Mouse (Mus musculus): ENCODE measurements around the gene Frmpd4. TPM values are rescaled to one million over a fixed set of nuclear protein-coding genes. Genes with fewer than 3 reads are reported as not detected.

Frmpd4 gene
- total RNA-seq, 2 experiments from 2014 or later: not detected

GRCm38 (mm10) chrX:168124043-168124442 is 453.0 kb downstream of the Frmpd4 start:
- DNase-seq: no peak

DNA sequence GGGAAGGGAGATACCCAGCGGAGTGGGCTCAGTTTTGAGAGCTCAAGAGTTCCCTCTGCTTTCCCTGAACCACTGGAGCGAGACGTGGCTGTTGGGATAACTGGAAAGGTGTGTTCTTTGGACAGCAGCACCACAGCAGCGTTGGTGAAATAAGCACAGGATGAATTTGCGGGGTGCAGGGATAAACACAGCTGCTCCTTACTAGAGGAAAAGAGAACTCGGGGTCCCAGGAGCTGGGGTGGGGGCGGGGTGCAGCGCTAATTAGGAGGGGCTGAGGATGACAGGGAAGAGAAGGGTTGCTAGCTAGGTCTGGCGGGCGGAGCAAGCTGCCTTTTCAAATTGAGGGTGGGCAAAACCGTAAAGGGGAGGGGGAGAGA is 453.5 kb downstream of the Frmpd4 start:
- no peak for DNase-seq

GRCm38 (mm10) chrX:168122806-168123588 is 454.0 kb downstream of the Frmpd4 start:
- DNase-seq: no peak

DNA sequence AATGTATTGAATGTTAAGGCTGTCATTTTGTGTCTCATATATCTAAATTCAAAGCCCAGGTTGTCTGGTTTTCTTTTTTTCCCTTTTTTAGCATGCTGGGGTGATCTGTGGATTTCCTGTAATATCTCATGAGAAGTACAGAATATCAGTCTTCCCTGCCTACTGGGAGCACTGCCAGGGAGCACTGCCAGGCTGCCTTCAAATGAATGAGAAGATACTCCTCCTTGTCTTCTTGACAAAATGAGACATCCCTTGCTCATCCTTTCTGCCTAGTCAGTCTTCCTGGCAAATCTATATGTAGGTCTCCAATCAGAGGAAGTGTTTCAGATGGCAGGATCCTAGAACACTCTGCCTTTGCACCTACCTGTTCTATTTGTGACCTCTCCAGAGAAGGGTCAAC is 535.4 kb downstream of the Frmpd4 start:
- DNase-seq: no peak

- no peak for DNase-seq
These were observed 556.4 kb downstream of the Frmpd4 start for GRCm38 (mm10) chrX:168020574-168021145.

- DNase-seq: no peak
These were observed 559.2 kb downstream of the Frmpd4 start for GRCm38 (mm10) chrX:168017792-168018191.

GRCm38 (mm10) chrX:167984835-167985234 is 592.2 kb downstream of the Frmpd4 start:
- DNase-seq: no peak

DNA sequence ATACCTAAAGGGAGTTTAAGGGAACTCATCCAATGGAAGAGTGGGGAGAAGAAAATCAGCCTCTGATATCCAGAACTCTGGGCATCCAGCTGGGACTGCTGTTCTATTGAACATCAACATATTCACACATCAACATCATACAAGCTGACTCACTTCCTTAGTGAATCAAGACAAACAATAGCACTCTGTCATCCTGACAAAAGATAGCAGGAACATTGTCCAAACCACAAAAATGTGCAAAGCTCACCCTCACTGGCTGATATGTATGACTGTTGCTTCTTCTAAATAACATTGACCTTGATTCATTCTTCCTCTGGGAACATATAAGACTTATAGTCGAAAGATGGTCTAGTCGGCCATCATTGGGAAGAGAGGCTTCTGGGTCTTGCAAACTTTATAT is 625.8 kb downstream of the Frmpd4 start:
- DNase-seq: no peak

DNA sequence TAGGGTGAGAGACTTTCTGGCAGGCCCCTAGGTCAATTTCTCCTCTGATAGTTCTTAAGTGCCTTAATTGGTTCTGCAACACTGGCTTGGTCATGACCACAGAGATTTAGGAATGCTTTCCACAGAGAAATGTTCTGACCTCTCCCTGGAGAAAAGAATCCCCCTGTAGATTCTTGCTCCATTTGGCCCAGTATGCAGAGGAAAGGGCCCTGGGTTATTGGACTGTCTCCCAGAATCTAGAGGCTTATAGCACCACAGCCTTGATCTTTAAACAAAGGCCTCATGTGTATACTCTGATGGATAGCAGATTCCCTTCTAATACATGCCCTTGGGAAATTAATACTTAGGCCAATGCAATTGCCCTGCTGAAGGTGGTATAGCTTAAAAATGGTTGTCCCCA is 667.5 kb downstream of the Frmpd4 start:
- DNase-seq: no peak

DNA sequence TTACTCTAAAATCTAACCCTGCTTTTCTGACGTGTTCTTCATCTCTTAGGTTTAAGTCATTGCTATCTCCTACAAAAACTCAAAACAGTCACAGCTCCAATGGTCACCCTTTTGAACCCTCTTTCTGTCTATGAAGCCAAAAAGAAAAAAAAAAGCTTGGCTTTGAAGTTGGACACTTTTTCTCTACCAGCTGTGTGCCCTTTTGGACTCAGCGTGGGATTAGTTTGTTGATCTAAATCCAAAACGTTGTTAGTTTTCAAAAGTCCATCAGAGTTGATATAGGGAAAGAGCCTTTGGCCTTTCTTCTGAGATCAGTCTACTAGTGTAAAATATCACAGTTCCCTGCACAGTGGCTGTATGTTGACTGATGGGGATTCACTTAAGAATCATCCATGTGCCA is 676.0 kb downstream of the Frmpd4 start:
- no peak for DNase-seq

DNA sequence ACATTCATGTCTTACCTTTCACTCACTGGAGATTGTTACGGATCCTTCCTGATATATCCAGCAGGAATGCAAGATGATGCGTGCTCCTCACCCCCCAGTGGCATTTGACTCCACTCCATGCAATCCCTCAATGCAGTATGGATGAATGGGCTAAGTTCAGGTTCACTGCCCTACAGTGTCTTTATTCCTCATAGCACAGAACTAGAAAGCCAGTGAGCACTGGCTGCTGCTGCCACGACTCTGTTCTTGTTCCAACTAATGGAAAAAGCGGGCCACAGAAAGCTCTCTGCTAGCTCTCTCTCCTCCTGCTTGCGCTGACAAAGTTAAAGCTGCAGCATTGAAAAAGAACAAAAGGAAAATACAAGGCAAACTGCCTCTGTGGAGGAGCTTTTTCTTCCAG is 722.2 kb downstream of the Frmpd4 start:
- DNase-seq: no peak

DNA sequence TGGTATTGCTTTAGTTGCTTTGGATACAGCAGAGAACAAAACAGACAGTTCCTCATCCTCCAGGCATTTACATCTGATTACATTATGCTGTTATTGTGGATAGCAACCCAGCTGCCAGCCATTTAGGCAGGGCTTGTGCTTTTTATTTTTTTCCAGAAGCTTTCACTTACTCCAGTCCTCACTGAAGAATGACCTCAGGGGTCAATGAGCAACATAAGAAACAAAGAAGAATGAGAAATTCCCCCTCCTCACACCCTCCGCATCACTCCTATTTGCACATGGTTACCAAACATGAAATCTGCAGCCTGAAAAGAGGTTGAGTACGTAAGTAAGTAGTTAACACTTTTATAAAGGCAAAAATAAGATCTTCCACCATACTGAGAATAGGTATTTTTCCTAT is 744.5 kb downstream of the Frmpd4 start:
- no peak for DNase-seq

DNA sequence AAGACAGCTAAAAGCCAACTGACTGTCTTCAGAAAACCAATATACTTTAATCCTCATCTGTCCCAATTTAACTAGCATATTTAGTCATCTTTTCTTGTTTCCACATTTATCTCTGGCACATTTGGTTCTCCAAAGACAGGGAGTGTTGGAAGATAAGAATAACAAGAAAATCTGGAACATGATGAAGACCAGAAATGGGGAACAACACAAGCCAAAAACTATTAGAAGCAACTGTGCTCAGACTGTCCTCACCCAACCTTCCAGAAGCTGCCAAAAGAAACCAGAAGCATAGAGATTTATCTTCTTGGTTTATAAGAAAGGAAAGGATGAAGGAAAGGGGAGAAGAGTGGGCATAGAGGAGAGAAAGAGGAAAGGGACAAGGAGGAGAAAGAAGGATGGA is 748.6 kb downstream of the Frmpd4 start:
- no peak for DNase-seq

DNA sequence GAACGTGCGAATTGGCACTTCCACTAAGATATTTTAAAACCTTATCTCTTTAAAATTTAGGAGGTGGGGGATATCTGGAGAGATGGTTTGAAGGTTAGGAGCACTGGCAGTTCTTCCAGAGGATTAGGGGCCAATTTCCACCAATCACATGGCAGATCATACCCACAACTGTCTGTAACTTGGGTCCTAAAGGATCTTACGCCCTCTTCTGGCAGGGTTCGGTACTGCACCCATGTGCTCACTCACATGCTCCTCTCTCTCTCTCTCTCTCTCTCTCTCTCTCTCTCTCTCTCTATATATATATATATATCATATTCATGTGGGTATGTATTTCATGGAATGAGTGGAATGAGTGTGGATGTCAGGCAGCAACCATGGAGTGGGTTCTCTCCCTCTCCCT is 759.7 kb downstream of the Frmpd4 start:
- DNase-seq: peak in 1 of 2 experiments; percentile 5

- DNase-seq: no peak
These were observed 766.9 kb downstream of the Frmpd4 start for GRCm38 (mm10) chrX:167810120-167810519.

DNA sequence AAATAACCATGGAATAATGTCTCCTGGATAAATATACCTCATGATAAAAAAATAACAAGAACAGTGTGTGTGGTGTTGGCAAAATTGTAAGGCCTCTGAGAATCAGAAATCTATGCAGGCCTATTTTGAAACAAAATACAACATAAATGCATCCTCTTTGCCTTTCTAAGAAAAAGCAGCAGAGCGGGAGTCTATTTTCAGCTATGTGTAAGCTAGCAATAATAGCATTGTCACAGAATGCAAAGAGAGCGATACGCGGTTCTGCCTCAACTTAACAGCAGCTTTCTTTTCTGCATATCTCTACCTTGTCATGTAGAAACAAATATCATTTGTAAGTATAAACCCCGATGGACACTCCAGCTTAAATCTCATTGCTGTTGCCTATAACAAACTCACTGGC is 768.5 kb downstream of the Frmpd4 start:
- no peak for DNase-seq

- DNase-seq: no peak
These were observed 788.3 kb downstream of the Frmpd4 start for GRCm38 (mm10) chrX:167788737-167789136.

DNA sequence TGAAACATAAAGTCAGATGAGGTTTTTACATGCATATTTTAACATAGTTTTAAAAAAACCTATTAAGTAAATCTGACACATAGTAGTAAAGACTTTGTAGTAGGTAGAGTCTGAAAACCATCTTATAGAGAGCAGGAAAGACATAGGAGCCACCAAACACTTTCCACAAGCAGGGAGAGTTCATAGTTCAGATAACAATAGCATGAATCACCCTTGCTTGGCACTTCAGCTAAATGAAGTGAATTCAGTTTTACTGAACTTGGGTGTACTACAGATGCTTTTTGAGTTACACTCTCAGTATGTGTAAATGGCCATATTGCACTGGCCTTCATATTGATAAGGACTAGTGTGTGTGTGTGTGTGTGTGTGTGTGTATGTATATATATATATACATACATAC is 793.5 kb downstream of the Frmpd4 start:
- DNase-seq: no peak

DNA sequence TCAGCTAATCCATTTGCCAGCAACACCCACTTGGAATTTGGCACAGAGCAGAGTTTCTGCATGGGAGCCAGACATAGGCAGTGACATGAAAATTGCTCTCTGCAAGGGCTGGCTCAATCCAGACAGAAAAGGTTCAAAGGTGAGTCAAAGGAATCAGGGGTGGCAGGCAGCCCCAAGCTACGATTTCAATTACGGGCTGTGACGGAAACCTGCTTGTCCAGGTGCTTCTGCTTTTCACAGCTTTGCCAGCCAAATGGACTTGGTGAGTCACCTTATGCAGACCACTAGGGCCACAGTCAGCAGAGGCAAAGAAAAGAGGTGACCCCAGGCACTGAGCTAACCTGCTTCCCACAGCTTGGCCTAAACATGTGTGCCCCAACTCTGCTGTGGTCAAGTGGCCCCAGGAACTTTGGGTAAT is 857.5 kb downstream of the Frmpd4 start:
- peak; percentile 12 to 29 for DNase-seq

DNA sequence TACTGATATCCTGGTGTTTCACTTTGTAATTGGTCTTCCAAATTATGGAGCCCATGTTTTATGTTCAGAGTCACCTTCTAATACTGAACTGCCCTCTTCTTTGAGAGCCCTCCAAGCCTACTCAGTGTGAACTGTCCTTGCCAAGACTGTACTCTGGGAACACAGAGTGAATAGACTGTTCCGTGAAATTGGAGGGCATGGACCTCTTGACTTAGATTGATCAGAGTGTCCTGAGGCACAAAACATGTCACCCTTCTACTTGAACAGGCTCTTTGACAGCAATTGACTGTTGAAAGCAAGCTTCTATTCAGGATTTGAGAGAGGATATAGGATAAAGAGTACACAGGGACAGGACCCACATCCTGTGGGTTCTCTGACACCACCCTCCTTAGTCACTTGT is 857.9 kb downstream of the Frmpd4 start:
- peak; percentile 1 to 37 for DNase-seq

- no peak for DNase-seq
These were observed 922.1 kb downstream of the Frmpd4 start for GRCm38 (mm10) chrX:167654806-167655495.

- DNase-seq: no peak
These were observed 922.8 kb downstream of the Frmpd4 start for GRCm38 (mm10) chrX:167654249-167654648.

DNA sequence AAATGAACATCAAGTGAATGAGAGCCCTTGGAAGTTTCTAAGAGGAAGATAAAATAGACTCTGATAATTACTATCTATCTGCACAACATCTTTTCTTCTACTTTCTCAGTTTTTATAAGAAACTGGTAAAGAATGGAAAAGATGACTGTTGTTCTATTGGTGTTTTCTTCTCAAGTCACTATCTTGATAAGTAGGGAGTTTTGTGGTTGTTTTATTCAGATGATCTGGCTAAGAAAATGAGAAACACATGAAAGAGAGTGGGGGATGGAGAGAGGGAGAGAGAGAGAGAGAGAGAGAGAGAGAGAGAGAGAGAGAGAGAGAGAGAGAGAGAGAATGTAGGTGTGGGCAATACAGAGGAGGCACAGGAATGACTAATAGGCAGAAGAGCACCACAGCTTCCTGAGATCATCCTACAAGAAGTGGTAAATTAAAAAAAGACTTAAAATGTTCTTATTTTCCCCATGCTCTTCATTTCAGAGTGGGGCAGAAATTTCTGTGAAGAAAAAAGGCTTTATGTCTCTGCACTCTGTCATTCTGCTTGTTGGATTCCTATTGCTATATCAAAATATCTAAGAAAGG is 979.3 kb downstream of the Frmpd4 start:
- no peak for DNase-seq
